Mouse (Mus musculus) thymus, adult 2 months (tissue): ENCODE results near the gene Ntrk2. TPM values are rescaled to one million over a fixed set of nuclear protein-coding genes. Genes with fewer than 3 reads are reported as not detected.
"Not testable (repeated sequence)": the region's sequence is repeated elsewhere in the genome, so short reads cannot be mapped to it uniquely, and the experiment has no call there.

Experiments
- DNase-seq: peaks from one replicate; pipeline ENCODE4 v3.0.0; 2021
- H3K27ac ChIP-seq: fragments of 200-500 bp; 2 replicates; pipeline ENCODE4 v1.5.1; 2012; ENCODE audit warnings: low read length, control low read depth; ENCODE audit not compliant: control insufficient read depth, insufficient read depth
- H3K27me3 ChIP-seq: fragments of 200-500 bp; 2 replicates; pipeline ENCODE4 v1.6.1; 2012; ENCODE audit warnings: mild to moderate bottlenecking, low read length, moderate library complexity, mixed read lengths; ENCODE audit not compliant: control insufficient read depth, insufficient read depth
- H3K36me3 ChIP-seq: fragments of 200-500 bp; 2 replicates; pipeline ENCODE4 v1.6.1; 2012; ENCODE audit warnings: mild to moderate bottlenecking, low read length, moderate library complexity; ENCODE audit not compliant: control insufficient read depth, insufficient read depth
- H3K4me1 ChIP-seq: fragments of 200-500 bp; replicated peaks from 2 replicates; pipeline ENCODE4 v1.6.1; 2012; ENCODE audit warnings: low read length; ENCODE audit not compliant: control insufficient read depth, insufficient read depth
- H3K4me3 ChIP-seq: fragments of 200-500 bp; 2 replicates; pipeline ENCODE4 v1.5.1; 2012; ENCODE audit warnings: mild to moderate bottlenecking, low read length, control low read depth, moderate library complexity; ENCODE audit not compliant: control insufficient read depth, insufficient read depth
- CTCF ChIP-seq: fragments of 200-500 bp; IDR thresholded peaks from 2 replicates; pipeline ENCODE4 v1.5.1; 2012; ENCODE audit warnings: mild to moderate bottlenecking, control low read depth, low read length, moderate library complexity, borderline replicate concordance; ENCODE audit not compliant: control insufficient read depth, poor library complexity, insufficient read depth; ENCODE audit errors: extremely low read depth
- POLR2A ChIP-seq: fragments of 200-500 bp; IDR thresholded peaks from 2 replicates; pipeline ENCODE4 v1.6.1; 2012; ENCODE audit warnings: mild to moderate bottlenecking, low read length, control low read depth, moderate library complexity; ENCODE audit not compliant: control insufficient read depth, poor library complexity, insufficient read depth; ENCODE audit errors: extremely low read depth
- WGBS: fragments of 180-500 bp; shearing (Covaris S2); methylation state at CpG from one replicate; pipeline ENCODE4 v1.1.7; 2018; 5-methylcytosine and 5-hydroxymethylcytosine counted together
- polyA plus RNA-seq: library from polyadenylated mRNA; depleted of rRNA; stranded (reverse); fragments of >200 nt; gene quantifications from 2 replicates; pipeline ENCODE4 v1.2.3, GENCODE M21; 2012

Gene Ntrk2
- polyA plus RNA-seq, 1 experiment, result 5.7 TPM

DNA sequence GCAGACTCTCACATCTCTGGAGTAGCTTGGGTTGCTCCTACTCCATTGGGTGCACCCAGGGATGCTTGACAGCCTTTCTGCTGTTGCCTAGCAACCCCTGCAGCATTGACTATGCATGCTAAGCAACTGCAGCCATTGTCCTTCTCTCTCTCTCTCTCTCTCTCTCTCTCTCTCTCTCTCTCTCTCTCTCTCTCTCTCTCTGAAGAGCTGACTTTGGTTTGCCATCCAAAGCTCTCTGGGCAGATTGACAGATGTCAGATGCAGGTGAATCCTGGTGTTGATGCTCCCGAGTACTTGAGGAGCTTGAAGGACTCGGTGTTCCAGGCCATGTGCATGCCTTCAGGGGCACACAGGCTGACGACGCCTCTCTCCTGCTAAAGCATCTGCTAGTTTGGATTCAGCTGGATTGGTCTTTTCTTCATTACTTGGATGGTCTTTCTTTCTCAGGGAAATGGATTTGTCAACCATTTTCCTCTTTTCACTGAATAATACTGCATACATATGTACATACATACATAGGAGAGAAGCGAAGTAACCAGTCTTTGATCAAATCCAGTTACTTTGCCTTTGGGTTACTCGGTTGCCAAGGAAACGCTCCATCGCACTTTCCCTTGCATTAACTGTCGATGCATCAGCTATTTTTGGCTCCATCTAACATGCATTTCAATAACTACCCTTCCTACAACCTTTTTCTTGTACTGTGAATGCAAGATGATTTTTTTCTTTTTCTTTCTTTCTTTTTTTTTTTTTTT is 234.8 kb downstream of the Ntrk2 start:
- WGBS, result 79% methylated on average over 9 of the region's 9 CpGs

DNA sequence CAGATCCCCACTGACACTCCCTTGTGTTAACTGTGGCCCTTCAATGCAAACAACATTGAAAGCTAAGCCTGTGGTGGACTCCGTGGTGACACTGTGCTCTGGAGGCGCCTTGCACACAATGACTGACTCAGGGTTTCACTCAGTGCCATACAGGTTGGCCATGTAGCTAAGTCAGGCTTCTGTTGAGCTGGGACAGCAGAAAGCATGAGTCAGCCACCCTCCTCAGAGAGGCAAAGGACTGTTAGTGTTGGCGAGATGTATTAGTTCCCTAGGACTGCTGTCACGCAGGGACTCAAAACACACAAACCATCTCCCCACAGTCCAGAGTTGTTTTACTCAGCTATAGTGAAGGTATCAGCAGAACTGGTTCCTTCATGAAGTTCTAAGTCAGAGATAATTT is 245.8 kb downstream of the Ntrk2 start:
- Histone ChIP-seq H3K4me3 (no peak overlapping the region), H3K27ac (no peak overlapping the region), H3K27me3 (no peaks in the 10 kb centered on the region), H3K36me3 (no peaks in the 10 kb centered on the region), H3K4me1 (no peaks in the 10 kb centered on the region)
- TF ChIP-seq CTCF (no peak), POLR2A (no peak)
- 83% methylated on average over 4 of the region's 4 CpGs for WGBS
- DNase-seq, result no peak

More for the DNA sequence above, 234.8 kb downstream of the Ntrk2 start:
- Histone ChIP-seq H3K27ac (no peak overlapping the region), H3K4me1 (no peaks in the 10 kb centered on the region), H3K4me3 (no peak overlapping the region), H3K27me3 (no peaks in the 10 kb centered on the region), H3K36me3 (no peaks in the 10 kb centered on the region)
- no peak for DNase-seq
- TF ChIP-seq CTCF (no peak), POLR2A (no peak)

DNA sequence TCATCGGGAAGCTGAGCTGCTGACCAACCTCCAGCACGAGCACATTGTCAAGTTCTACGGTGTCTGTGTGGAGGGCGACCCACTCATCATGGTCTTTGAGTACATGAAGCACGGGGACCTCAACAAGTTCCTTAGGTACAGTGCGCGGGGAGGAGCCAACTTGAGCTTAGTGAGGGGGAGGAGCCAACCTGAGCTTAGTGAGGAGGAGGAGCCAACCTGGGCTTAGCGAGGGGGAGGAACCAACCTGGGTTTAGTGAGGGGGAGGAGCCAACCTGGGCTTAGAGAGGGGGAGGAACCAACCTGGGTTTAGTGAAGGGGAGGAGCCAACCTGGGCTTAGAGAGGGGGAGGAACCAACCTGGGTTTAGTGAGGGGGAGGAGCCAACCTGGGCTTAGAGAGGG is 248.0 kb downstream of the Ntrk2 start:
- 87% methylated on average over 8 of the region's 8 CpGs for WGBS
- not testable (repeated sequence) for H3K27me3 ChIP-seq

DNA sequence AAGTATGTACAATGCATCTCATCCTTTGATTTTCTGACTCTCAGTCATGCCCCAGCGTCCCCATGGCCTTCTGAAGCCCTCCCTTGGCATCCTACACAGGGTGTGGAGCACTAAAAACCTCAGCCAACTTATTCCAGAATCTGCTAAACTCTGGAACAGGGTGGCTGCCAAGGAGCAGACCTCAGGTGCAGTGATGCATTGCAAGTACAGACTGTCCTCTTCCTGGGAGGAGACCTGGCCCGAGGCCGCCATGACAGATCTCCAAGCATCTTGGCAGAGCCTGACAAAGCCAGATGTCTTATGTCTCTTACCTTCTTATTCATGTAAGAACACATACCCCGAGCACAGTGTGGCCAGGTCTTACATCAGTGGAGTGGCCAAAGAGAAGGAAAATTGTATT is 250.5 kb downstream of the Ntrk2 start:
- Histone ChIP-seq H3K4me1 (no peaks in the 10 kb centered on the region), H3K27me3 (no peaks in the 10 kb centered on the region), H3K36me3 (no peaks in the 10 kb centered on the region), H3K4me3 (no peak overlapping the region), H3K27ac (no peak overlapping the region)
- DNase-seq, result no peak
- WGBS, result 90% methylated on average over 4 of the region's 4 CpGs
- no peak for TF ChIP-seq CTCF

More for the DNA sequence above, 248.0 kb downstream of the Ntrk2 start:
- not testable (repeated sequence) for H3K4me1 ChIP-seq, H3K36me3 ChIP-seq, H3K4me3 ChIP-seq, DNase-seq, H3K27ac ChIP-seq

DNA sequence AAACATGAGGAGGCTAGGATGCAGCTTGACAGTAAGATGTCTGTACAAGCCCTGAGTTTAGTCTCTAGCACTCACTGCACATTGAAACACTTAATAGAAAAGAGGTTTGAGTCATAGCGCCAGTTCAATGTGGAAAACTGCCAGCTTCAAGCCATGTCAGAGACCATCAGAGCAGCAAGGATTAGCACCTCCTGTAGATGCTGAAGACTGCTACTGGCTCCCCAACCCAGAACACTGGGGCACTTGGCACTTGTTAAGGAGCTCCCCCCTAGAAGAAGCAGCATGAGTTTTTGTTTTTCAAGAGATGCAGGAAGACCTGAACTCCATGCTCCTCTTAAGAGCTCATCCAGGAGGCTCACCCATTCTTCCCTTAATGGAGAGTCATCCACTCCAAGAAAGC is 251.5 kb downstream of the Ntrk2 start:
- Histone ChIP-seq H3K36me3 (no peaks in the 10 kb centered on the region), H3K27ac (no peak overlapping the region), H3K4me1 (no peaks in the 10 kb centered on the region), H3K4me3 (no peak overlapping the region), H3K27me3 (no peaks in the 10 kb centered on the region)
- 75% methylated on average over 1 of the region's 1 CpGs for WGBS
- no peak for DNase-seq
- TF ChIP-seq CTCF (no peak), POLR2A (no peak)

DNA sequence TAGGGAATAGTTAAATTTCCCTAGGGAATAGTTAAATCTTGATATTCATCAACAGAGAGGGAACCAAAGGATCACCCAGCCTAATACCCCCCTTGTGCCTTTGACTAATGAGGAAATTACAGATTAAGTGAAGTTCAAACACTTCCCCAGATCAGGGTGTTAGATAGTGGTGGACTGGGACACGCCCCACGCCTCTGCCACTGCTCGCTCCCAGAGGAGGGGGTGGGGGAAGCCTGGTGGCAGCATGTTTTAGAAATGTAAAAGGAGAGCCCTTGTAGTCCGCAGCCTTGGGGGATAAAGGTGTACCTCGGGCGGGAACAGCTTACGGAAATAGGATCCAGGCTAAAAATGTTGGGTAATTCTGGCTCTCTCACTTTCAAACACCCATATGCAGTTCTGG is 252.7 kb downstream of the Ntrk2 start:
- no peaks in the 10 kb centered on the region for H3K27me3 ChIP-seq
- no peak overlapping the region for H3K27ac ChIP-seq
- no peaks in the 10 kb centered on the region for H3K4me1 ChIP-seq
- WGBS, result 33% methylated on average over 7 of the region's 7 CpGs
- no peak for TF ChIP-seq POLR2A
- TF ChIP-seq CTCF, result no peak
- H3K4me3 ChIP-seq, result no peak overlapping the region
- no peak for DNase-seq
- no peaks in the 10 kb centered on the region for H3K36me3 ChIP-seq

DNA sequence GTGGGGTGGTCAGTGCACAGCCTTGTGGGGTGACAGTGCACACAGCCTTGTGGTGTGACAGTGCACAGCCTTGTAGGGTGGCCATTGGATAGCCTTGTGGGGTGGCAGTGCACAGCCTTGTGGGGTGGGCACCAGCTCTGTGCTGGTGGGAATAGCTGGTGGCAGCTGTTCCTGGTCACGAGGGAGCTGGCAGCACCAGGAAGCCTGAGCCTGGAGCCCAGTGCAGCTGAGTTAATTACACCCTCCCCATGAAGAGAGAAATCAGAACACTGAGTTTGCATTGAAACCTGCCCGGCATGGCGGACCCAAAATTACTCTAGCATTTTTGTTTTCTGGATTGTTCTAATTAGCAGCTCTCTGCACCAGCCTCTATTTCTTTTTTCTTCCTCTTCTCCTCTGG is 259.3 kb downstream of the Ntrk2 start:
- TF ChIP-seq CTCF (no peak), POLR2A (no peak)
- WGBS, result 87% methylated on average over 3 of the region's 3 CpGs
- no peak overlapping the region for H3K27ac ChIP-seq

More for the DNA sequence above, 259.3 kb downstream of the Ntrk2 start:
- Histone ChIP-seq H3K4me3 (no peak overlapping the region), H3K27me3 (no peaks in the 10 kb centered on the region), H3K4me1 (no peaks in the 10 kb centered on the region), H3K36me3 (no peaks in the 10 kb centered on the region)
- no peak for DNase-seq
